Mouse (Mus musculus): Measurements from ENCODE around the gene Vwce. TPM values are rescaled to one million over a fixed set of nuclear protein-coding genes. Genes with fewer than 3 reads are reported as not detected.
A peak's percentile ranks its signal among the peaks of the same experiment; 100 is the strongest.

Gene Vwce
- total RNA-seq, 1 experiment from 2014 or later: not detected

DNA sequence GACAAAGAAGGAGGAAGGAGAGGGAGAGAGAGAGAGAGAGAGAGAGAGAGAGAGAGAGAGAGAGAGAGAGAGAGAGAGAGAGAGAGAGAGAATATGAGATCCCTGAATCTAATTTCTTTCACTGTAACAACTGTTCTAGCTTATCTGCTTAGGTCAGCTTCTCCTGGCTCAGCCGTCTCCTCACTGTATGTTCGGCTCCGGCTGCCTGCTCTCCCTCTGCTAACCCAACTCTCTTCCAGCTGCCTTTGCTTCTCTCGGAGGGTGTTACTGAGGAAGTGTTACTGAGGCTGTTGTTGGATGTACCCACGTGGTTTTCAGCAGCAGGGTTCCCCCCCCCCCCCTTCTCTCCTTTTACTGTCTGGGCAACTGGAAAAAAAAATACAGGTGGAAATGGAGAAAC, 6.1 kb downstream of the Vwce start:
- ATAC-seq (replicated peaks; ENCODE audit: insufficient number of reproducible peaks, low FRiP score, low TSS enrichment, poor library complexity, severe bottlenecking): no peak

DNA sequence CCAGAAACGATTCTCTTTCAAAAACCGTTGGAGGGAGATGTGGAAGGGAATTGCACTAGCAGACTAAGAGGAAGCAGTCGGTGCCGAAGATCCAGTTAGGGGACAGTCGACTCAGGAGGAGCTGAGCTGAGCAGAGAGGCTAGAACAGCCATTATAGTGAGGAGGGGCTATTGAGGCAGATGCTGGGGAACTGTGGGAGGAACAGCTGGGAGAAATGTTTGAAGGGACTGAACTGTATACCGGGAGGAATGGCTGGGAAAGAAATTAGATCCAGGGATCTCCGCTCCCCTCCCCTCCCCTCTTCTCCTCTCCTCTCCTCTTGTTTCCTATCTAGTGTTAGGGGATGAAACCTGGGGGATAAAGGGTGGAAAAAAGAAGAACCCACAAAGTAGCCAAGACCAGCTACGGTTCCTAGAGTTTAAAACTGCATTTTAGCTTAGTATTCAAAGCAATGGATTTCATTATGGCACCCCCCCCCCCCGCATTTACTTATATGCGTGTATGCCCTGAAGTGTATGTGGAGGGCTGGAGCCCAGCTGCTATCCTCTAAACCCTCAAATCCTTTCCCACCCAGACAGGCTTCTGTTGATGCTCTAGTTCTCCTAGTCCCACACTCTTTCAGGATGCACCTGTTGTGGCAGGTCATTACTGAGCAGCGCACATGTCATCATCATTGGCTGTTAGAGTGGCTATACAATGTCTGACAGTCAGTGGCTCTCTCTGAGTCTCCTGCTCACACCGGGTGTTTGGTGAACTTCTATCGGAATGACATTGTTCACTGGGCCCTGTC, 6.8 kb downstream of the Vwce start:
- ATAC-seq (replicated peaks; ENCODE audit: insufficient number of reproducible peaks, low FRiP score, low TSS enrichment, poor library complexity, severe bottlenecking): no peak

DNA sequence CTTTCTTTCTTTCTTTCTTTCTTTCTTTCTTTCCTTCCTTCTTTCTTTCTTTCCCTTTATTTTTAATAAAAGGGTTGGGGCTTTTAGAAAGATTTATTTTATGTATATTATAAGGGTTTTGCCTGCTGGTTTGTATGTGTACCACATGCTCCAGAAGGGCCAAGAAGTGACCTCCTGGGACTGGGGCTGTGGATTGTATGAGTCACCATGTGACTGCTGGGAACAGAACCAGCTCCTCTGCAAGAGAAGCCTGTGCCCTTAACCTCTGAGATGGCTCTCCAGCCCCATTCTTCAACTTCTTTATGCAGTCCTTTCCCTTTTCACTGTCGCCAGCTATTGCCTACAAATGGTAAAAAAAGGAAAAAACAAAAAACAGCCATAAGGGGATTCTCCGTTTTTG, 11.6 kb downstream of the Vwce start:
- no peak for ATAC-seq (replicated peaks; ENCODE audit: insufficient number of reproducible peaks, low FRiP score, low TSS enrichment, poor library complexity, severe bottlenecking)

DNA sequence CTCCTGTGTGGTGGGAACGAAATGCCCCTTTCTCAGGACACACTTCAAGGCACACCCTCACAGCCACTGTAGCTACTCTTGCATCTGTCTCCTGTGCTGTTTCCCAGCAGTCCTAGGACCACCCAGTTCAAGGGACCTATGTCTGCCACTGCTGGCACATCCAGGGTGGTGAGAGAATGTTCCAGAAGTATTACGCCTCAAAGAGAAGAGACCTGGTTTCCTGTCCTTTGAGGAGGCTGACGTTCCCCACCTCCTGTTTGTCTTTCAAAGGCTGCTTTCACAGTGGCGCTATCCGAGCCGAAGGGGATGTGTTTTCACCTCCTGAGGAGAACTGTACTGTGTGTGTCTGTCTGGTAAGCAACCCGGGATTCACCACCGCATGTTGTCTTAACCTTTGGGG, 14.1 kb downstream of the Vwce start:
- ATAC-seq (replicated peaks; ENCODE audit: insufficient number of reproducible peaks, low FRiP score, low TSS enrichment, poor library complexity, severe bottlenecking): no peak

DNA sequence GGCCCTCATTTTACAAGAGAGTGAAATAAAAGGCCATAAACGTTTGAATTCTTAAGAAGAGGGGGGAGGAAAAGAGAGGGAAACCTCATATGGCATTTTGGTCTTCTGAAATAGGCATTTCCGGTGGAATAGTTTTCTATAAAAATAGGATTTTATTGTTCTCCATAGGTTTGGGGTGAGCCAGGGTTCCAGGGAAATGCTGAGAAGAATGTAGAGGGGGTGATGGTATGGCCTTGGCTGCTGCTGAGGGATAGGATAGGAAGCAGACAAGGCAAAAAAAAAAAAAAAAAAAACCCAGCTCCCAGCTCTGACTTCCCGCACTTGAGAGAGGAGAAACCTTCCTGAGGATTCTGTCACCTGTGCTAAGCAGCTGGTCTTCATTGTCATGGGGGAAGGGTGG, 22.0 kb downstream of the Vwce start:
- no peak for ATAC-seq (replicated peaks; ENCODE audit: insufficient number of reproducible peaks, low FRiP score, low TSS enrichment, poor library complexity, severe bottlenecking)

DNA sequence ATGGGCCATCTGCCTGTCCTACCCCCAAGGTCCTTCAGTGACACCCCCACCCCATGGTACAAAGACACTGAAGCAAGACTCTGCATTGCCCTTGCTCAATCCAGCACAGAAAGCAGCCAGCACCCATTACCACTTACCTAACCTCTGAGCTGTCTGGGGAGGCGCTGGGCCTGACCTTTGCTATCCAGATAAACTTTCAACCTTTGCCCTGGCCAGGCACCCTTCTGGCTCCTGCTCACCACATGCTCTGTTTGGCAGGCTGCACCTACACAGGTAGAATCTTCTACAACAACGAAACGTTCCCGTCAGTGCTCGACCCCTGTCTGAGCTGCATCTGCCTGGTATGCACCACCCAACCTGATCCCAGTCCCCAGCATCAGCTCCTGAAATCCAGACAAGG, 23.7 kb downstream of the Vwce start:
- no peak for ATAC-seq (replicated peaks; ENCODE audit: insufficient number of reproducible peaks, low FRiP score, low TSS enrichment, poor library complexity, severe bottlenecking)

DNA sequence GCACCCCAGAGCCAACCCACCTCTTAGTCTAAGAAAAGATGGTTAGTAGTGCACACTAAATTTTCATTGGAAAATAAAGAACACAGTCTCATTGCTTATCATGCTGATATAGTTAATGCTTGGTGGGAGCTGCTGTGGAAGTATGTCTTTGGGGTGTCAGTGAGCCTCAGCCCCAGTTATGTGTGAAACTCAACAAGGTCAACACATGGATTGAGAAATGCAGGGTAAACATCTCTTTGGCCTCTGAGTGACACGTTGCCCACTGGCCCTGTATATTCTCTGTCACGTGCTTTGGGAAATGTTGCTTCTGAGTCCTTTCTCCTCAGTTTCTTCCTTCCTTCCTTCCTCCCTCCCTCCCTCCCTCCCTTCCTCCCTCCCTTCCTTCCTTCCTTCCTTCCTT, 24.4 kb downstream of the Vwce start:
- no peak for ATAC-seq (replicated peaks; ENCODE audit: insufficient number of reproducible peaks, low FRiP score, low TSS enrichment, poor library complexity, severe bottlenecking)

DNA sequence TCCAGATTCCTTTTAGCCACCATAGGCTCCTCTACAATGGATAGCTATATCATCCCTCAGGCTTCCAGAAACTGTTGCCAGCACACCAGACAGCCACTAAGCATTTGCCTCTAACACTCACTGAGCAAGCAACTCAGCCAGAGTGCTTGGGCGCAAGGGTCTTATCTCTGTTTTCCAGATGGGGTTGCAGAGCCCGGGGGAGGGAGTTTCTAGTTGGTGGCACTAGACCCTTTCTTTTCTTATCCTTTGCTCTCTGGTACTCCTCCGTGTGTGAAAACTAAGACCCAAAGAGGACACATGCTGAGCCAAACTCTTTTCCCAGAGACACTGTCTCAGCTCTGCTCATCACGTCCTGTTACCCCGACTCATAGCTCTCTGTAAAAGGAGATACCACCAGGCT, 27.4 kb downstream of the Vwce start:
- no peak for ATAC-seq (replicated peaks; ENCODE audit: insufficient number of reproducible peaks, low FRiP score, low TSS enrichment, poor library complexity, severe bottlenecking)

DNA sequence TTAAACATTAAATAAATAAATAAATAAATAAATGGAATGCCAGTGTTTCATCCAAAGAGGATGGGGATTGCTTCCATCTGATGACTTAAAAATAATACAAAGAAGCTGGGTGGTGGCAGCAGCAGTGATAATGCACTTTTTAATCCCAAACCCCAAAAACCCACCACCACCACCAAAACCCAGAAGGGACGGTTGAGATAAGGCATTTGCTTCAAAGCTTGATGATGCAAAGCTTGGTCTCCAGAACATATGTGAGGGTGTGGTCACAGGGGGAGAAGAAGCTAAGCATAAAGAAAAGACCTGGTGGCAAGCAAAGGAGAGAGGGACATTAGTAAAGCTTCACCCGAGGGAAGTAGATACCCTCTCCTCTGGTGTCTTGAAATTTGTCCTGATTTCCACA, 27.9 kb downstream of the Vwce start:
- no peak for ATAC-seq (replicated peaks; ENCODE audit: insufficient number of reproducible peaks, low FRiP score, low TSS enrichment, poor library complexity, severe bottlenecking)

DNA sequence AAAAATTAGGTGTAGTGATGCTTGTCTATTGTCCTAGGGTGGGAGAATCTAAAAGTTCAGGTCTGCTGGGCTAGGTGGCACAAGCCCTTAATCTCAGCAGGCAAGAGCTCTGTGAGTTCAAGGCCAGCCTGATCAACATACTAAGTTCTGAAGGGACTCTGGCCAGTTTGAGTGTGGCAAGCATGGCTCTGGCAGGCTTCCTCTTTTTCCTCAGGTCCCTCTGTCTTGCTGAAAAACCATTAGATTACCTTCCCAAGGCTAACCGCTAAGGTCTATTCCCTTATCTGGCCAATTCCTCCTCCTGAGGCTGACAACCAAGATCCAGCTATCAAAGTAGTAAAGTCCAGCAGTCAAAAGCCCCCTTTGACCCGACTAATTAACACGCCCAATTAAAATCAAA, 28.7 kb downstream of the Vwce start:
- ATAC-seq (replicated peaks; ENCODE audit: insufficient number of reproducible peaks, low FRiP score, low TSS enrichment, poor library complexity, severe bottlenecking): no peak

DNA sequence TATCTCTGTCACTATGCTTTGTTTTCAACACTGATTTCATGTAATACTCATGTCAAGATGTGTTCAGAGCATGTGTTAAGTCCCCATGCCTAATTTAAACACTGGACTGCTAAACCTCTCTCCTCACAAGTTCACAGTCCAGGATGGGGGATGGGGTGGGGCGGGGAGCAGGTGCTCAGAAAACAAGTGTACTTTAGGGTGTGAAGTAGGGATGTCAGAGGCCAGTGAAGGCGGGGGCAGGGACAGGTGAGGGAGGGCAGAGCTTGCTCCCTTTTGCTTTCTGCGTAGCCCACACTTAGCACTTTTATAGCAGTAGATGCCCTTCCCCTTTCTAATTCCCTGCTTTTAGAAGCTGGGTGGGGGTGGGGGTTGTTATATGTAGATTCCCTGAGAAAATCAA, 31.1 kb downstream of the Vwce start:
- no peak for ATAC-seq (replicated peaks; ENCODE audit: insufficient number of reproducible peaks, low FRiP score, low TSS enrichment, poor library complexity, severe bottlenecking)

DNA sequence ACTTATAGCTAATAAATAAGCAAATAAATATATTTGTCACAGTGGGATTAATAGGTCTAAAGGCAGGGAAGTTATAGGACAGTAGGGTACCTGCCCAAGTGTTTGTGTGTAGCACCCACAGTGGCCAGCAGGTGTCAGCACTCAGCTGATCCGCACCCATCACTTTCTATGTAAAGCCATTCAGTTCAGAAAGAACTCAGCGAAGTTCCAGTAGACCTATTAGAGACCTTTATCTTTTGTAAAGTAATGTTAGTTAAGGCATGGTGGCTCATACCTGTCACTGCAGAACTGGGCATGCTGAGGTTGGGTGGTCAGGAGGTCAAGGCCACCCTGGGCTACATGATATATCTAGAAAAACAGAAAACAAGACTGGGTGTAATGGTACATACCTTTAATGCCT, 31.5 kb downstream of the Vwce start:
- ATAC-seq (replicated peaks; ENCODE audit: insufficient number of reproducible peaks, low FRiP score, low TSS enrichment, poor library complexity, severe bottlenecking): peak; percentile 73

DNA sequence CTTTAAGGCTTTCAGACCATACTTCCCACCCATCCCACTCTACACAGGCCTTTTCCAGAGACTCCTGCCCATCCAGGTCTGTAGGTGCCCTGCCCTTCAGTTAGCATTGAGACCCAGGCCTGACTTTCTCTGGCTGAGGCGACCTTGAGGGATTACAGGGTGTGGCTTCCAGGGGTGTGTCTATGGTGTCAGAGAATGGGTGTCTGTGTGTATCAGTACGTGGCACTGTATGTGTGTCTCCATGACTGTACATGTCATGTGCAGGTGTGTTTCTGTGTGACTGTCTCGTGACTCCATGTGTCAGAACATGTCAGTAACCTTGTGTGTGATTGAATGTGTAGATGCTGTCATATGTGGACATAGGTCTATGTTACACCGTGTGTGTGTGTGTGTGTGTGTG, 37.3 kb downstream of the Vwce start:
- ATAC-seq (replicated peaks; ENCODE audit: insufficient number of reproducible peaks, low FRiP score, low TSS enrichment, poor library complexity, severe bottlenecking): no peak

DNA sequence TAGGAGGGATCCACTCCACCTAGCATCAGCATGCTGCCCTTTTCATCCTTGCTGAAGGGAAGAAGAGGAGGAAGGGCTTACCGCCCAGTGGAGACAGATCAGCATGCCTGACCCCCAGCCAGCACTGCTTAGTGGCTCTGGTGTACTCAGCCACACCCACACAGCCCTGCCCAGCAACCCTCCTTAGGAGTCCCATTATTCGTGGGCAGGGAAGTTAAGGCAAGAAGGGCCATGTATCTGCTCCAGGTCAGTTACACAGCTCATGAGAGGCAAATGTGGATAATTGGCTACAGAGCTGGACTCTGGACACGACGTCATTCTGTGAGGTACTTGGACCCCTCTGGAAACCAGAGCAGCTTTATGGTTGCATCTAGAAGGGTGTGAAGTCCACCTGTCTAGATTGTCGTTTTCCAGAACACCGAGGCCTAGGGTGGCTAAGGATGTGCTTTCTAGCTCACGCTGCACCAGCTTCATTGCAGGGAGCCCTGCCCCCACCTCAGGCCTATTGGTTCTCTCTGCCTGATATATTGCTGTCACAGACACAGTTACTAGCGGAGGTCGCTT, 37.9 kb downstream of the Vwce start:
- ATAC-seq (replicated peaks; ENCODE audit: insufficient number of reproducible peaks, low FRiP score, low TSS enrichment, poor library complexity, severe bottlenecking): no peak

DNA sequence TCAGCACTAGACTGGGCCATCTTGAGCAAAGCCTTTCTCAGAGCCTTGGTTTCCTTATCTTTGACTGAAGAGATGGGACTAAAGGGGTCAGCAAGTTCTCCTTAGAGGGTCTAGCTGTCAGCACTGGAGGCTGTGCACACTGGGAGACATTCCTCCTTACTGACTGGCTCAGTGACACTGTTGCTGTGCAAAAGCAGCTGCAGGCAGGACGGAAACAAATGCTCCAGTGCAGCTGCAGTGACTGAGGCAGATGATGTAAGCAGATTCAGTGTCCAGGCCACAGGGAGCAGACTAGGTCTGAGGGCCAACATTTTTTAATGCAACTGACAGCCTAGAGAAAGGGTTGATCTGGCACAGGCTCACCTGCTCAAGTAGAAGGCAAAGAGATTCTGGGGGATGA, 39.3 kb downstream of the Vwce start:
- no peak for ATAC-seq (replicated peaks; ENCODE audit: insufficient number of reproducible peaks, low FRiP score, low TSS enrichment, poor library complexity, severe bottlenecking)

DNA sequence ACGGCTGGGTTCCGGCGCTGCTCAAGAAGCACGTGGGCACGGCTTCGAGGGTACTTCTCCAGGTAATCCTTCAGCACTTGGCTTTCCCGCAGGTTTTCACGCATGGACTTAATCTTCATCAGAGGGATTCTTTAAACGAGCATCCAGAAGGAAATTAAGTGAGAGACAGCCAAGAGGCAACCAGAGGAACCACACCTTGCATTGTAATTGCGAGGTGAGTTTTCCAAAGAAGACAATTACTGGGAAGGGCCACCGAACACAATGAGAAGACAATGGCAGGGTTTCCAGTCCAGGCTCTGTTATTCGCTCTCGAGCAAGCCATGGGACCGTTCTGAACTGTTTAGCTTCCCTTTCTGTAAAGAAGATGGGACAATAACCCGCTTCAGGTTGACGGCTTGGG, 42.6 kb downstream of the Vwce start:
- ATAC-seq (replicated peaks; ENCODE audit: insufficient number of reproducible peaks, low FRiP score, low TSS enrichment, poor library complexity, severe bottlenecking): no peak

DNA sequence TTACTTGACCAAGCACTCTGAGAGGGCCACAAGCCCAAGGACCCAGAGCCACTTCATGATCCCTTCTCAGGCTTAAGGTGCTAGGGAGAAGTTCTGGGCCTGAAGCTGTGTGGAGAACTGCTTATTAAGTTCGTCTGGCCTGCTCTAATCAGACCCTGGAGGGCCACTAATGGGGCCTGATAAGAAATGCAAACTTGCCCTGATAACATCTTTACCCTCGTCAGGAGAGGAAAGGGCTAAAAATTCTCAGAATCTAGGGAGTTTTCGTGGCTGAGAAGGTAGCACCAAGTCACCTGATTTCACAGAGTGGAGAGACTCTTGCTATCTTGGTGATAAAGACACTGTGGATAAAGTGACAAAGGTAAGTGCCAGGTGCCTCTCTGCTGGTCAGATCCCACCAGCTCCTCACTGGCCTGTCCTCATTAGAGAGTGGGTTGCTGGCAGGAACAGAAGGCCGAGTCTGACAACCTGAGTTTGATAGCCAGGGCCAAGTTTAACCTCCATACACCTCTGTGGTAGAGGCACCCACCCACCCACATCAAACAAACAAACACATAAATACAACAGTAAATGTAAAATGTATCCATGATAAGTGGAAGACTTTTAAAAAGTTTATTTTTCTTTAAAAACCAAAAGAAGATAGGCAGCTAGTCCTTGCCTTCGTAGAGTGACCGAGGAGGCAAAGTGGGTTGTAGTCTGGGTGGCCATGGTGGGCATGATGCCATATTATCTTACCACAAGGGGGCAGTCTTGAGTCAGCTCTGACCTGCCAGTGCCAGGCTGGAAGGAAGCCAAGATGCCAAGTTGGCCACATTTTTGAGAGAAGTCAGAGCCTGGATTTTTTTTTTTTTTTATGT, 44.1 kb downstream of the Vwce start, which contains the start of gene Pga5:
TSS of gene Pga5 (minus strand) at position 157 of the 857 bp plus-strand sequence.
- ATAC-seq (replicated peaks; ENCODE audit: insufficient number of reproducible peaks, low FRiP score, low TSS enrichment, poor library complexity, severe bottlenecking): peak; percentile 84

DNA sequence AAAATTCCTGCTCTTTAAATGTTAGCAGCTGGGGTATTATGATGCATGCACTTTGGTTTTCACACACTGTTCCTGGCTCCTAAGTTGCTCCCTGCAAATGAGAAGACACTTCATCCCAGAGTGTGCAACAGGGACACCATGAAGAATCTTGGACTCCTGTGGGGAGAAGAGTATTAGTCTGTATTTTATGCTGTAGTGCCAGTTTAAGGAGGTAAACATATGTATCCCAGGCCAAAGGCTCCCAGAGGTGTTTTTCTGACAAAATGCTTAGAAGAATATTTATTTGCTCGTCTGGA, 44.7 kb downstream of the Vwce start:
- ATAC-seq (replicated peaks; ENCODE audit: insufficient number of reproducible peaks, low FRiP score, low TSS enrichment, poor library complexity, severe bottlenecking): no peak

DNA sequence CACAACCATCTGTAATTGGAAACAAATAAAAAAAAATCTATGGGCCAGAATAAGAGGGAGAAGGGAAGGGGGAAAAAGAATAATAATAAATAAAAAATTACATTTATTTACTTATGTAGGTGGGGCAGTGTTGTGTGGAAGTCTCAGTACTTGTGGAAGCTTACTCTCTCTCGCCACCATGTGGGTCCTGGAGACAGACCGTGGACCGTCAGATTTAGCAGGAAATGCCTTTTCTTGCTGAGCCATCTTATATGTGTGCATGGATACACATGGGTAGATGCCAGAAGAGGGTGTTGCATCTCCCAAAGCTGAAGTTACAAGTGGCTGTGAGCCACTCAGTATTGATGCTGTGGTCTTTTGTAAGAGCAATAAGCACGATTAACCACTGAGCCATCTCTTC, 47.6 kb downstream of the Vwce start:
- no peak for ATAC-seq (replicated peaks; ENCODE audit: insufficient number of reproducible peaks, low FRiP score, low TSS enrichment, poor library complexity, severe bottlenecking)

DNA sequence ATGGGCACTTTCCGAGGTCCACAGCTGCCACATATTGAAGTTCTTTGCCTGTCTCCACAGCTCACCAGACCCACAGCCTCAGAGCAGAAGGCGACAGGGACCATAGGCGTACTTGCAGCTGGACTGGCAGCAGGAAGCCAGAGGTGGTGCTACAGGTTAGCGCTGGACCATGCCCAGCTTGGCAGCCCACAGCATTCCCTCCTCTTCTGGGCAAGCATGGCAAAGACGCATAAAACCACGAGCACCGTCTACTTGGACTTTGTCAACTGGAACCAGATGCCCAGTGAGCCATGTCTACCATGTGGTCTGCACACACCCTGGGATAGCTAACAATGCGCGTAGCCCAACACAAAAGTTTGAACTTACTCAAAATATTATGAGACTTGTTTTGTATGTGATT, 51.1 kb downstream of the Vwce start:
- ATAC-seq (replicated peaks; ENCODE audit: insufficient number of reproducible peaks, low FRiP score, low TSS enrichment, poor library complexity, severe bottlenecking): no peak
